Mouse (Mus musculus): ENCODE results near the gene Dgat2l6. TPM values are rescaled to one million over a fixed set of nuclear protein-coding genes. Genes with fewer than 3 reads are reported as not detected.

Dgat2l6 gene
- polyA plus RNA-seq (2015; fragmentation: Nextera tagmentation; extraction: Ambion mirVana): not detected in 2 replicates

- Histone ChIP-seq H3K36me3 (ENCODE audit: control insufficient read depth, insufficient read depth, low read length) (no peaks in the 10 kb centered on the region), H3K4me3 (ENCODE audit: low read depth, low read length) (no peak within 1 kb of the TSS), H3K4me1 (ENCODE audit: control insufficient read depth, insufficient read depth, low read length) (no peaks in the 10 kb centered on the region), H3K27me3 (ENCODE audit: control insufficient read depth, insufficient read depth, low read depth, low read length) (peaks cover 4% of the 10 kb centered on the region), H3K27ac (ENCODE audit: low read length) (no peak within 1 kb of the TSS), H3K9ac (ENCODE audit: low read depth, low read length) (no peak within 1 kb of the TSS), H3K9me3 (replicated peaks; ENCODE audit: control insufficient read depth, low read length, poor library complexity, severe bottlenecking) (no peaks in the 10 kb centered on the region), H3K4me2 (ENCODE audit: low read length) (no peak within 1 kb of the TSS)
- ATAC-seq: no peak
- WGBS: 84% methylated on average over 4 of the region's 4 CpGs
These were observed at the start of gene Dgat2l6 for GRCm38 (mm10) chrX:100524471-100524870. Gene Dgat2l6 (plus strand): TSS chrX:100524838.

- Histone ChIP-seq H3K4me1 (ENCODE audit: control insufficient read depth, insufficient read depth, low read length) (no peaks in the 10 kb centered on the region), H3K4me2 (ENCODE audit: low read length) (no peak overlapping the region), H3K9ac (ENCODE audit: low read depth, low read length) (no peak overlapping the region), H3K27me3 (ENCODE audit: control insufficient read depth, insufficient read depth, low read depth, low read length) (peaks cover 4% of the 10 kb centered on the region; the same call in 1 of the 2 replicates), H3K9me3 (replicated peaks; ENCODE audit: control insufficient read depth, low read length, poor library complexity, severe bottlenecking) (no peaks in the 10 kb centered on the region), H3K27ac (ENCODE audit: low read length) (no peak overlapping the region), H3K4me3 (ENCODE audit: low read depth, low read length) (no peak overlapping the region), H3K36me3 (ENCODE audit: control insufficient read depth, insufficient read depth, low read length) (no peaks in the 10 kb centered on the region)
- WGBS: 61% methylated on average over 4 of the region's 4 CpGs
- no peak for ATAC-seq
These were observed 48.9 kb upstream of the Dgat2l6 start for GRCm38 (mm10) chrX:100475569-100476223.

- Histone ChIP-seq H3K36me3 (ENCODE audit: control insufficient read depth, insufficient read depth, low read length) (no peaks in the 10 kb centered on the region), H3K9me3 (replicated peaks; ENCODE audit: control insufficient read depth, low read length, poor library complexity, severe bottlenecking) (no peaks in the 10 kb centered on the region), H3K9ac (ENCODE audit: low read depth, low read length) (no peak overlapping the region), H3K4me1 (ENCODE audit: control insufficient read depth, insufficient read depth, low read length) (no peaks in the 10 kb centered on the region), H3K4me2 (ENCODE audit: low read length) (no peak overlapping the region), H3K27ac (ENCODE audit: low read length) (no peak overlapping the region), H3K27me3 (ENCODE audit: control insufficient read depth, insufficient read depth, low read depth, low read length) (no peaks in the 10 kb centered on the region; the same call in 1 of the 2 replicates), H3K4me3 (ENCODE audit: low read depth, low read length) (no peak overlapping the region)
- 39% methylated on average over 3 of the region's 3 CpGs for WGBS
- peak; percentile 81 for ATAC-seq
These were observed 44.3 kb upstream of the Dgat2l6 start for GRCm38 (mm10) chrX:100480317-100480716.

GRCm38 (mm10) chrX:100493500-100494067 is 31.1 kb upstream of the Dgat2l6 start:
- H3K27me3 ChIP-seq (ENCODE audit: control insufficient read depth, insufficient read depth, low read depth, low read length): no peaks in the 10 kb centered on the region
- no peaks in the 10 kb centered on the region for H3K9me3 ChIP-seq (replicated peaks; ENCODE audit: control insufficient read depth, low read length, poor library complexity, severe bottlenecking)
- no peak overlapping the region for H3K27ac ChIP-seq (ENCODE audit: low read length)
- peaks cover 7% of the 10 kb centered on the region for H3K4me1 ChIP-seq (ENCODE audit: control insufficient read depth, insufficient read depth, low read length)
- H3K36me3 ChIP-seq (ENCODE audit: control insufficient read depth, insufficient read depth, low read length): no peaks in the 10 kb centered on the region
- WGBS: 27% methylated on average over 22 of the region's 22 CpGs
- peak overlapping the region; percentile 60 for H3K4me3 ChIP-seq (ENCODE audit: low read depth, low read length)
- peak; percentile 72 for ATAC-seq
- H3K4me2 ChIP-seq (ENCODE audit: low read length): peak overlapping the region; percentile 64
- no peak overlapping the region for H3K9ac ChIP-seq (ENCODE audit: low read depth, low read length)

GRCm38 (mm10) chrX:100494068-100494978 is 30.3 kb upstream of the Dgat2l6 start, which contains the start of gene Igbp1:
Gene Igbp1 (plus strand): TSS chrX:100494291.
- 19% methylated on average over 32 of the region's 32 CpGs for WGBS
- no peaks in the 10 kb centered on the region for H3K9me3 ChIP-seq (replicated peaks; ENCODE audit: control insufficient read depth, low read length, poor library complexity, severe bottlenecking)
- H3K36me3 ChIP-seq (ENCODE audit: control insufficient read depth, insufficient read depth, low read length): no peaks in the 10 kb centered on the region
- H3K27me3 ChIP-seq (ENCODE audit: control insufficient read depth, insufficient read depth, low read depth, low read length): no peaks in the 10 kb centered on the region
- H3K9ac ChIP-seq (ENCODE audit: low read depth, low read length): peak within 1 kb of the TSS; percentile 62
- H3K4me3 ChIP-seq (ENCODE audit: low read depth, low read length): peak within 1 kb of the TSS; percentile 60
- H3K27ac ChIP-seq (ENCODE audit: low read length): peak within 1 kb of the TSS; percentile 71
- peak within 1 kb of the TSS; percentile 64 for H3K4me2 ChIP-seq (ENCODE audit: low read length)
- peaks cover 7% of the 10 kb centered on the region for H3K4me1 ChIP-seq (ENCODE audit: control insufficient read depth, insufficient read depth, low read length)
- ATAC-seq: peak; percentile 99

- WGBS: 87% methylated on average over 5 of the region's 5 CpGs
- Histone ChIP-seq H3K4me2 (ENCODE audit: low read length) (no peak overlapping the region), H3K27ac (ENCODE audit: low read length) (no peak overlapping the region), H3K9ac (ENCODE audit: low read depth, low read length) (no peak overlapping the region), H3K4me1 (ENCODE audit: control insufficient read depth, insufficient read depth, low read length) (no peaks in the 10 kb centered on the region), H3K27me3 (ENCODE audit: control insufficient read depth, insufficient read depth, low read depth, low read length) (no peaks in the 10 kb centered on the region), H3K36me3 (ENCODE audit: control insufficient read depth, insufficient read depth, low read length) (no peaks in the 10 kb centered on the region), H3K9me3 (replicated peaks; ENCODE audit: control insufficient read depth, low read length, poor library complexity, severe bottlenecking) (no peaks in the 10 kb centered on the region), H3K4me3 (ENCODE audit: low read depth, low read length) (no peak overlapping the region)
- ATAC-seq: no peak
These were observed 20.3 kb upstream of the Dgat2l6 start for GRCm38 (mm10) chrX:100504175-100504851.

GRCm38 (mm10) chrX:100508164-100508563 is 16.5 kb upstream of the Dgat2l6 start:
- Histone ChIP-seq H3K27me3 (ENCODE audit: control insufficient read depth, insufficient read depth, low read depth, low read length) (no peaks in the 10 kb centered on the region), H3K9ac (ENCODE audit: low read depth, low read length) (no peak overlapping the region), H3K36me3 (ENCODE audit: control insufficient read depth, insufficient read depth, low read length) (no peaks in the 10 kb centered on the region), H3K9me3 (replicated peaks; ENCODE audit: control insufficient read depth, low read length, poor library complexity, severe bottlenecking) (no peaks in the 10 kb centered on the region), H3K27ac (ENCODE audit: low read length) (no peak overlapping the region), H3K4me1 (ENCODE audit: control insufficient read depth, insufficient read depth, low read length) (no peaks in the 10 kb centered on the region), H3K4me3 (ENCODE audit: low read depth, low read length) (no peak overlapping the region), H3K4me2 (ENCODE audit: low read length) (no peak overlapping the region)
- WGBS: 74% methylated on average over 4 of the region's 4 CpGs
- ATAC-seq: no peak

GRCm38 (mm10) chrX:100509921-100510320 is 14.7 kb upstream of the Dgat2l6 start:
- Histone ChIP-seq H3K27me3 (ENCODE audit: control insufficient read depth, insufficient read depth, low read depth, low read length) (no peaks in the 10 kb centered on the region), H3K4me3 (ENCODE audit: low read depth, low read length) (no peak overlapping the region), H3K27ac (ENCODE audit: low read length) (no peak overlapping the region), H3K4me1 (ENCODE audit: control insufficient read depth, insufficient read depth, low read length) (no peaks in the 10 kb centered on the region), H3K4me2 (ENCODE audit: low read length) (no peak overlapping the region), H3K36me3 (ENCODE audit: control insufficient read depth, insufficient read depth, low read length) (no peaks in the 10 kb centered on the region), H3K9ac (ENCODE audit: low read depth, low read length) (no peak overlapping the region), H3K9me3 (replicated peaks; ENCODE audit: control insufficient read depth, low read length, poor library complexity, severe bottlenecking) (no peaks in the 10 kb centered on the region)
- ATAC-seq: no peak
- 81% methylated on average over 3 of the region's 3 CpGs for WGBS
